Mouse (Mus musculus) WW6 (cell line): ENCODE measurements around the gene Trim3.
A peak's percentile ranks its signal among the peaks of the same experiment; 100 is the strongest.

ENCODE experiments used
- DNase-seq: peaks from one replicate; pipeline ENCODE4 v3.0.0-alpha.2; 2013; ENCODE audit warnings: low read depth, low spot score

The Trim3 gene

DNA sequence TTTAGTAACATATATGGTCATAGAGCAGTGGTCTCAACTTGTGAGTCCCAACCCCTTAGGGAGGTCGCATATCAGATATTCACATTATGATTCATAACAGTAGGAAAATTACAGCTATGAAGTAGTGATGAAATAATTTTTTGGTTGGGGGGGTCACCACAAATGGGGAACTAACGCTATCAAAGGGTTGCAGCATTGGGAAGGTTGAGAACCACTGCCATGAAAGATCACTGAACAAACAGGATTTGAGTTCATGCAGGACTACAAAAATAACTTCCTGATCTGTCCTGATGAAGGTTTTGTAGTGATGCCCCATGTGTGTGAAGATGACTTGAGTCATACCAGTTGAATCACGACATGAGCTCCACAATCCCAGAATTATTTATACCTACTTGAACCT is 24.9 kb downstream of the Trim3 start:
- DNase-seq, result no peak

DNA sequence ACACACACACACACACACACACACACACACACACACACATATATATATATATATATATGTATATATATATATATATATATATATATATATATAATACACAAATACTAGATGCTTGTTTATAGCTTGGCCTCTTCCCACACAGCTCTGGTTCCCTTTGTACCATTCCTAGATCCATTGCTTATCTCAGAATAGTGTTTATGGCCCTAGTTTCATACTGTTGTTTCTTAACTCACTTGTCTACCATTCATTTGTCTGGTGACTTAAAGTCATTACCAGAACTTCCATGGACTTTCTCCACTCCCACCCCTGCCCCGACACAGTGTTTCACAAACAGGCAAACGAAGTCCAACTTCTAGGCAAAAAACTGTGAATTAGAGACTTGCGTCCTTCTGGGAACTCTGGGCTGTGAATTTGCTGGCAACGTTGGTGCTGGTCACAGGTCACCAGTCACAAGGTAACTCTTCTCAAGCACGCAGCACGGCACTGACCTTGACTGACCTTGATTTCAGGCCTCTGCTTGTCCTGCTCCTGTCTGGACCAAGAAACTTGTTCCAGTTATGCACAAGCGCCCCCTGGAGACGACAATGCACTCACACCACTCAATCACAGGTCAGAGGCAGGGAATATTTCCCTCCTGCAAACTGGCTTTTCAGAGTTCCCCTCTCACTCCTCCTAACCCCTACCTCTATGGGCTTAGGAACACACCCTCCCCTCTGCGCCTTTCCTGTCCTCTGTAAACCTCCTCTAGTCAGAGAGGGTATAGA is 30.3 kb downstream of the Trim3 start:
- DNase-seq, result peak; percentile 38

DNA sequence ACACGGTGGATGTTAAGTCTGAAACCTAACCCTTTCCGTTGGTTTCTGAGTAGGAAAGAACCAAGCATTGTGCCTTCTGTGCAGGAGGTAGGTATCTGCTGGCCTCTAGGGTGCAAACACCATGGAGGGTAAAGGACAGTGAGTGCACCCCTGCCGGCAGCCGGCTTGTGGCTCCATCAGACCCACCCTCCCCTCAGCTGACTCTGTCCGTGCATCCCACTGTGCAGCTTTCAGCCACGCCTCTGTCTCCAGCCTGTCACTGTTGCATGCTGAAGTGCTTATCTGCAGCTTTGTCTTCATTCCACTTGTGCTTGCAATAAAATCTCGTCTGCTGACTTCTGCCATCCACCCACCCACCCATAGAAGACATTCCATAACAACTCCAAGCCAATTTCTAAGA is 43.3 kb downstream of the Trim3 start:
- DNase-seq, result no peak

DNA sequence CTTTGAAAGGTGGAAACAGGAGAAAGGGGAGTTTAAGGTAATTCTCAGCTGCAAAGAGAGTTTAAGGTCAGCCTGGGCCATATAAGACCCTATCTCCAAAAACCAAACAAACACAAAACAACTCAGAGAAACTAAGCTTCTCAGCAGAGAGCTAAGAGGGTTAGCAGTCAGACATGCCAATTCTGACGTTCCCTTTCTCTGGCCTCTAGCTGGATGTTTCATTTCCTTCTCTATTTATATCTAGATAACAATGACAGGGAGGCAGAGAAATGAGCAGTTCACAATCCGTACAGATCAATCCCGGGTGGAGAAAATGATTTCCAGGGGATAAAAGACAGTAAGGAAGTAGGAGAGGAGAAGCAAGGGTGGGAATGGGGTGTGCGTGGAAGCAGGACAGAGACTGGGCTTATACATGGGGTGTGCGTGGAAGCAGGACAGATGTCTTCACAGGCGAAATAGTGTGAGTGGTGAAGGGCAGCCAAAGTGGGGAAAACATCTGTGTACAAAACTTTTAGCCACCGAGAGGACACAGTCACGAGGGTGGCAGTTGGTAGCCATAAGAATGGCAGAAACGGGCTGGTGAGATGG is 45.0 kb downstream of the Trim3 start:
- no peak for DNase-seq

DNA sequence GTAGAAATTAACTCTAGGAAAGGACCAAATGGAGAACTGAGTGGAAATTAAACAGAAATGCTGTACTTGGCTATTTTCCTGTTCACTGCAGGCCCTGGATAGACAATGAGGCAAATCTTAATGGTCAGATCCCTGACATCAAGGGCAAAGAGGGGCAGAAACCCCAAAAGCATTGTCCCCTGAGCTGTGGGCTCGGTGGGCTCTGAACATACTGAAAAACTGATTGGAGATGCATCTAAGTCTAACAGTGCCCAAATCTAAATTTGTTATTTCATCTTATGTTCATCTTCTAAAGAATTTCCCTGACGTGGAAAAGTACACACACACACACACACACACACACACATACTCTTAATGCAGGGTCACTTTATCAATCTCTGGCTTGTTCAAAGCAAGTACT is 51.4 kb downstream of the Trim3 start:
- no peak for DNase-seq

DNA sequence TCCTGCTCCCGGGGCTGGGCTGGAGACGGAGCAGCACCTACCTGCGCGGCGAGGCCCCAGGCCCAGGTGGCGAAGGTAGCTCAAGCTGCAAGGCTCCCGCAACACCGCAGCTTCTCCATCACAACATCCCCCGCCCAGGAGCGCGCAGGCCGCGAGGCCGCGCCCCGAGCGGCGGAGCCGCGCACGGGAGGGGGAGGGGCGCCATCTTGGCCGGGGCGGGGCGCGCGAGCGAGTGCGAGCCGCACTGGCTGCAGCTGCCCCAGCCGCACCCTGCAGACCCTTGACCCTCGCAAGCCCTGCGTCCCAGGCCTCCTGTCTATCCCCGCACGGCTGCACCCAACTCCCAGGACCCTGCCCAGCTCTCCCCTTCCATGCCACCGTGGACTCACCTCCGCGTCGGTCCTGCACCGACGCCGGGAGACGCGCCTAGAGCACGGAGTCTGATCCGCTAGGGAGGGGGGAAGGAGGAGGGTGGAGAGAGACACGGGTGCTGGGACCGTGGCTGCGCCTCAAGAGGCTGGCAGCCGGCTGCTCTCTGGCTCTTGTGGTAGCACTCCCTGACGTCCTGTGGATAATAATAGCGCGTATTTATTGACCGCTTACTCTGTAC is 52.2 kb downstream of the Trim3 start, which contains the start of gene Apbb1:
TSS of gene Apbb1 (minus strand) at position 560 of the 610 bp plus-strand sequence.
- DNase-seq, result peak; percentile 52

DNA sequence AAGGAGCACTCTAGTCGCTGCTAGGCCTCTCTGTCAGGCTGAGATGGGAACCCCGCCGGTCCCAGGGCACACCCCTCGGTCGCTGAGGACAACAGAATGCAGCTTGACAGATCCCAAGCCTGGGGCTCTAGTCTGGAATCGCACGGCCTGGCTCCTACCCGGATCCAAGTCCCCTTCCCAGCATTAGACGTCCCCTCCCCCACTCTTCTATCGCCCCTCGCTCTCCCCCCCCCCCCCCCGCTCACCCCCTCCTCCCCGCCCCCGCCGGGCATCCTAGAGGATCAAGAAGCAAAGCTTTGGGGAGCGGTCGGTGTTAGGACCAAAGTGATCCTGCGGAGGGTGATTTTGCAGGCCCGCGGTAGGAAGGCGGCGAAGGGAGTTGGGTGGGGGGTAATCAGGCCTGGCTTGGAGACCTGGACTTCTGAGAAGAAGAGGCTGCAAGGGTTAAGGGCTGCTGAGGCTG is 52.7 kb downstream of the Trim3 start:
- no peak for DNase-seq

DNA sequence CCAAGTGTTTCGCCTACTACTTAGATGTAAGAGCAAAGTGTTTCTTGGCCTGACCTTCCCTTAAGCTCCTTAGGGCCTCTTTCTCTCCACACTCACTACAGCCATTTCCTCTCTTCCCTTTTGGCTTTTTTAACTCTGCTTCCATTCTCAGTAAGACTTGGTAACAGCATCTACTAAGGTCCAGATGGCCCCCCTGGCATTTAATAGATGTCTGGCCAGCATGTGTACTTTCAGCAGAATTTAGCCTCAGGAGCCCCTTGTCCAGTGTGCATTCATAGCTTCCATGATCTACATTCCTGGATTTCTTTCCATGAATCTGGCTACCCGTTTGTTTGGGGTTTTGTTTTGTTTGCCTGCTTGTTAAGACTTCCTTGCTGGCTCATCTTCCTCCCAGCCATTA is 54.9 kb downstream of the Trim3 start:
- no peak for DNase-seq

DNA sequence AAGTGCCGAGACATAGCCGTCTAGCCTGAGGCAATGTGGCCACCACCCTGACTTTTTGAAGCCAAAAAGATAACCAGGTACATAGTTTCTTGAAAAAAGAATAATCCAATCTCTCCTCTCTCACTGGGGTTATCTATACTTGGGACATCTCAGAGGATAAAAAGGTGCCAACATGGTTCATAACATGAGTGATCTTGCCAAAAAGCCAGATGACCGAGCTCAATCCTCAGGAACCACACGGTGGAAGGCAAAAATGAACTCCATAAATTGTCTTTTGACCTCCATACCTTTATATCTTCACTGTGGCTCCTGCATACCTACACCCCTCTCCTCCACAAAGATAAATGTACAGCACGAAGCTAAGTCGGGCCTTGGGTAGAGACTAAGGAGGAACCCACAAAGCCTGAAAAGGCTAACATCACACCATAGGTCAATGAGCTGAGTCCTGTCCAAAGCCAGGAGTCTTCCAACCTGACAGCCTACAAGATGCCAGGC is 55.9 kb downstream of the Trim3 start:
- DNase-seq, result no peak

DNA sequence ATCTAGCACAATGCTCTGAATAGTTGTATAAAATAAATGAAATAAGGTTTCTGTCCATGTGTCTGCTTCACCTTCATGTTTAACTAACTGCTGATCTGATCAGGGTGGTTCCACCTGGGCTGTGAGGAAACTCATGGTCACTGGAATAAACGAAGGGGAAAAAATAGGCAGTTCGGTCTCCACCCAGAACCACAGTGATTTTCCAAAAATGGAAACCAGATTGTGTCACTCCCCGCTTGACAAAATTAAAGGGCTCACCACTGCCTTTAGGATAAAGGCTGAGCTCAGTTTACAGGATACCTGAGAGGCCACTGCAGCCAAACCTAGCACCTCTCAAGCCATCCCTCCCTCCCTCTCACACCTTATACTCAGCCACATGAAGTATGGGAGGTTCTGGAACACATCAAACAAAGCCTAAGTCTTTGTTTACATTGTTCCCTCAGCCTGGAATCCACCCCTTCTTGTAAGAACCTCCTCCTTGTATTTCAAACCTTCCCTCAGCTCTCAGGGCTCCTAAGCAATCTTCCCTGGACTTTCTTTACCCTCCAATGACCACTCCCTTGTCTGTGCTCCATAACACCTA is 57.1 kb downstream of the Trim3 start:
- DNase-seq, result no peak

DNA sequence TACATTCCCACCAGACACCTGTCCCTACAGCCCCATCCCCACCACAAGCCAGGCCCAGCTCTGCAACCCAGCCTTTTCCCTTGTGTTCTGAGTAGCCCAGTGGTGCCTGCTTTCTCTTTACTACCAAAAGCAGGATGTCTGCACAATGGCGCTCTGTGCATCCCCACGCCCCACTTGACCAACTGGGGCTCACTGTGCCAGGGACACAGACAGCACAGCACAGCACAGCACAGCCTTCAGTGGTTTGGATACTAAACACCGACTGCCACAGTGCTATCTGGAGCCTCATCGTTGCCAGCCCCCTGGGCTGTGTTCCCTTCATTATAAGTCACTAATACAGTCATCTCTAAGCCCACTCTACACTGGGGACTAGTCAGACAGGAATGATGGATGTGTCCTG is 58.8 kb downstream of the Trim3 start:
- no peak for DNase-seq

DNA sequence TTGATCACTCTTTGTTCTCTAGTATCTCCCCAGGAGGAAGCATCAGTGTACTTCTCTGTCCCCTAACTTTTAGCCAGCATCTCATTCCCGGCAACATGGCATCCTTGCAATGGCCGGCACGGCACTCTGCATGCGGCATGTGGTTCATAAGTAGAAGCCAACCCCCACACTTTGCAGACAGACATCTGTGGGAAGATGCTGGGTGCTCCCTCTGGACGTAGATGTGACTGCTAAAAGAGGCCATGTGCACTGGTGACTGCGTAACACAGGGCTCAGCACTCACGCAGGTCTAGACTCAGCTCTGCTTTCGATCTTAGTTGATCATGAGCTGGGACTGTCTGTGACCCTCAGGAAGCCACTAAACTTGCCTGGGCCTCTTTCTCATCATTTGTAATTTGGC is 60.4 kb downstream of the Trim3 start:
- DNase-seq, result no peak

DNA sequence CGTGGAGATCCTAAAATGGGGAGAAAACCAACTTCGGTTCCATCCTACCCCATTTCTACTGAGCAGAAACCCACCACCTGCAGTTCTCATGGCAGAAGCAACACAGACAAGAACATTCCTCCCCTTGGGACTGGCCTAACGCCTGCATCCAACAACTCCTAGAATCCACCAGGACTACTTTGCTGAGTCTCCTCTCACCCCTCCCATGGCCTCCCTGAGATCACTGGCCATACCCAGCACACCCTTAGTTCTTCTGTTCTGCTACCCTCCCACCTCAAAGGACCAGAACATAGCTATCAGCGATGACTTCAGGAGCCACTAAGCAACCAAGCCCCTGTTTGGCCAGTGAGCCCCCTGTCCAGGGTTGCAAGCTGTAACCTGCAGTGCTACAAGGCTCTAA is 62.6 kb downstream of the Trim3 start:
- no peak for DNase-seq

DNA sequence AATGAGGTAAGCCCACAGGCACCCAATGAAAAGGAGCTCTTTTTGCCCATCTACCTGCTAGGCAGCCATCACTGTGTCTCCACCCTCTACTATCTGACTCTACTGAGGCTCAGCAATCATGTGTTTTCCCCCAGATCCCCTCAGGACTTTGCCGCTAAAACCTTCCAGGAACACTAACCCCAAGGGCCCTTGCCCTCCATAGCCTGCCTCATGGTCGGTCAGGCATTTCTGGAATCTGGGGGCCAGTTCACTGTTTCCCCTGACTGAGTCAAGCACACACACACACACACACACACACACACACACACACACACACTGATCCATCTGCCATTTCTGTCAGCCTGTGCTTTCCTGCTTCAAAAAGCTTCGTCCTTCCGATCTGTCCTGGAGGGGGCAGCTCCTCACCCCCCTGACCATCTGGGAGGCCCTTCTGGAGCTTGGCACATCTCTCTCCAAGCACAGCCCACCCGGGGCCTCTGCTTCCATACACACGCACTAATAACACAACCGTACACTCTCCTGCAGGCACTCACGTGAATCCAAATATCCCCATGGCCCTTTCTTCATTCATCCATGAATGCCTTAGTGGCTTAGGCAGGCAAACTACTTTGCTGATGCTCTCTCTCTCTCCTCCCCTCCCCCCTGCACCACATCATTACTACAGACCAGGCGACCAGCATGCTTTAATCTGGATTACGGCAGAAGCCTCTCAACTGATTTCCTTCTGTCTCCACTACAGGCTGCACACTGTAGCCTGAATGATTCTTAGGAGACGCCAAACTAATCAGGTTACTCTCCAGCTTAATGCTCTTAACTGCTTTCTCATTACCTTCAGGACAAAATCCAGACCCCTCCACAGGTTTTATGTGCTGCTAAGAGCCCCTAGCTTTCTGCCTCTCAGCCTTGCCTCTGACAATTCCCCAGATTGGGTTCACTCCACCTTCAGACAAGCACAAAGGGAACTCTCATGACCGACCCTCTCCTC is 63.6 kb downstream of the Trim3 start:
- no peak for DNase-seq

DNA sequence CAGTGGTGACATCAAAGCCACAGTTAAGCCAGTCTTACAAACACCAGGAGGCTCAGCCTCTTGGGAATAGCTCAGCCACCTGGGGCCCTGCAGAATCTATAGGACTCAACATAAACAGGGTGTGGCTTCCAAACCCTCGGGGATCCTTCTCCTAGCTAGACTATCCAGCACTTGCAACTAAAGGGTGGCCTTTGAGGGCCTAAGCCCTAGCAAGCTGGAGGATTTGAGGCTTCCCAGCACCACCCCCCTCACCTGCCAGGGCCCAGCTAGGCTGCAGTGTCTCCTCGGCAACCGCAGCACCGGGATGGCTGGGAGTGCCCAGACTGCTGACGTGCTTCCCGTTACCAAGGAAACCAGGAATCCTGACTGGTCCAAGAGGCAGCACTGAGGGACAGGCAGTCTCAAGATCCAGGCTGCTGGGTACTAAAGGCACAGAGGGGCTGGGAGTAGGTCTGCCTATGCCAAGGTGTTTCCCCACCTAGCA is 64.3 kb downstream of the Trim3 start:
- no peak for DNase-seq

DNA sequence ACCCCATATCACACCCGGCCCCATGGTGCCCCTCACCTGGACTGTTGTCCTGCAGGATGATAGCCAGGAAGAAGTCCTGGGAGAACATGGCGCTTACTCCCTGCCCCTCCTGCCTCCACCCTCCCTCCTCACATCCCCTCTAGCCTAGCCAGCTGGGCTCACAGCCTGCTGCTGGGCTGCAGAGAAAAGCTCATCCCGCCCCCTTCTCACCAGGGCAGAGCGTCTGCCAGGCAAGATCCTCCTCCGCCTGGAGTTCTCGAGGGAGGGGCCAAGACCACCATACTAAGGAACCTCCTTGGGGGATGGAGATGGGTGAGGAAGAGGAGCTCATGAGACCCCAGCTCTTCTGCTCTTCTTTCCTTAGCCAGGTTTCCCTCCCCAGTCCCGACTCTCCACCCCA is 64.8 kb downstream of the Trim3 start:
- no peak for DNase-seq

DNA sequence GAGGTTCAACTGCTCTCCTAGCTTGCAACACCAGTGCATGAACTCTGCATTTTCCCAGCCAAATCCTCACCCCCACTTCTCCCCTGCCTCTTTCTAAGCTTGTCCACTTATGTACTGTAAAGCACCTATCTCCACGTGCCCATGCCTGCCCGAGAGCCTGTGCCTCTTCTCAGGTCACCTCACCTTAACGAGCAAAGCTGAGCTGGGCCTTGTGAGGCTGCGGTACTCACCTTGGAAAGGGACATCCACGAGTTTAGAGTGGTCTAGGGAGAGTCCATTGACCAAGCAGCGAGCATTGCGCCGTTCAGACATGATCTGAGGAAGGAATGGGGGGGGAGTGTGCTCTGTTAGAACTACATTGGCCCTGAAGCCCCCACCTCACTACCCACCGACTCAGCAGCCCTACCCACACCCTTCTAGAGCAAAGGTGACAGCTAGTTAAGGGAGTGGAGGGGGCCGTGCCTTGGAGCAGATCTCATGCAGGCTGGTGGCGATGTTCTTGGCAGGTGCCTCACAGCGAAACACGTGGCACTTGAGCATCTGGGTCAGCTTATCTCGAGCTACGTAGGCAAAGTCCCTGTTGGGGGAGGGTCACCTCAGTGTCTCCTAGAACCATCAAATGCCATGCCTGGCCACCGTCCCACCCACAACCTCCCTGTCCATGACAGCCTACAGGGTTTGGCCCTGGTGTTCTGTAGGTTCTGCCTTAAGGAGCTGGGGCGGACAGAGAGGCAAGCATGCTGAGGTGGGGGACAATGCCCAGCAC is 68.1 kb downstream of the Trim3 start:
- no peak for DNase-seq

DNA sequence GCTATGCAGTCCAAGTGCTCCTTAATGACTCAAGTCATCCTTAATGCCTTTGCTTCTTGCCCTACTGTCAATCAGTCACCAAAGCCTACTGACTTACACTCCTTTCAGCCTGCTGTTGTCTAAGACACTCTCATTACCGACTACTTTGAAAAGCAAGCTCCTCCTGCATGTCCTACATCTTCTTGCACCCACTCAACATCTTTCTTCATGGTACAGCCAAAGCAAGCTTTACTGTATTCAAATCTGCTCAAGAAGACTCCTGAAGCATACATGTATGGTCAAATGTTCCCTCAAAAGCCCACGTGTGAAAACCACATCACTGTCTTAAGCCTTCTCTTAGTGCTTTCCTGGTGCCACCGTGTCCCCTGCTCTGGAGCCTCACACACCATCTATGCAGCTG is 70.0 kb downstream of the Trim3 start:
- DNase-seq, result no peak

DNA sequence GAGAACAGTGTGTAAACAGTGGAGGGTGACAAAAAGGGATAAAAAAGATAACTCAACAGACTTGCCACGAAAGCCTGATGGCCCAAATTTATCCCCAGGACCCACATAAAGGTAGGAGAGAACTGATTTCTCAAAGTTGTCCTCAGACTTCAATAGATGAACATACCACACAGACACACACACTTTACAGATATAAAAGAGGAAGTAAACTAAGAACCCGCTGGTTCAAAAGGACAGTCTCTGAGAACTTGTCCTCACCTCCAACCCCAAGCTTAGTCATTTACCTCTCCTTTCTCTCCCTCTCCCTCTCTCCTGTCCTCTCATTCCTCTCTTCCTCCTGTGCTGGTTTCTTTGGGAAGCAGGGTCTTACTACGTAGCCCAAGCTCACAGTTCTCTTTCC is 71.1 kb downstream of the Trim3 start:
- no peak for DNase-seq

DNA sequence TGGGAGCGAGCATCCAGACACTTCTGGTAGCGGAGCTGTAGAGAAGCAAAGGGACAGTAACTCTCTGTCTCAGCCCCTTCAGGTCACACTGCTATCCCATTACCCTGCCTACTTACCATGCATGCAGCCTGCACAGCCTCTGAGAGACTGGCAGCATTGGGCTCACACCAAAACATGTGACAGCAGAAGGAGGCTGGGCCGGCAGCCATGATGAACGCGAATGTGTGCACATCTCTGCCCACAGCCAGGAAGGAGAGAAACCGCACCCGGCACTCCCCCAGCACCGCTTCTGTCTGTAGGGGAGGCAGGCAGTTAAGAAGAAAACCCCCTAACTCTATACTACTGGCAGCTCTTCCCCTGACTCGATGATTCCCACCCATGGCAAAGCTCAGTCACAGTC is 74.4 kb downstream of the Trim3 start:
- DNase-seq, result no peak
